Mouse (Mus musculus) lung, postnatal 0 days (tissue): ENCODE results near the gene Ndc1. TPM values are rescaled to one million over a fixed set of nuclear protein-coding genes. Genes with fewer than 3 reads are reported as not detected.

Source experiments
- ATAC-seq: fragments of 200-750 bp; cut with Nextera tagmentation; 2 replicates; pipeline ENCODE4 v1.8.0; 2017; ENCODE audit warnings: moderate library complexity
- DNase-seq: peaks from one replicate; pipeline ENCODE4 v3.0.0-alpha.2; 2016; ENCODE audit warnings: low spot score
- H3K27ac ChIP-seq: fragments of 300-500 bp; sonication (generic); 2 replicates; pipeline ENCODE4 v1.5.1; 2014; ENCODE audit warnings: antibody characterized with exemption, mild to moderate bottlenecking, low read length, mixed read lengths
- H3K27me3 ChIP-seq: fragments of 300-500 bp; sonication (generic); replicated peaks from 2 replicates; pipeline ENCODE4 v1.6.1; 2014; ENCODE audit warnings: low read length, mixed read lengths; ENCODE audit not compliant: insufficient read depth
- H3K36me3 ChIP-seq: fragments of 300-500 bp; sonication (generic); 2 replicates; pipeline ENCODE4 v1.6.1; 2014; ENCODE audit warnings: low read length, mixed read lengths; ENCODE audit not compliant: insufficient read depth
- H3K4me1 ChIP-seq: fragments of 300-500 bp; sonication (generic); 2 replicates; pipeline ENCODE4 v1.6.1; 2014; ENCODE audit warnings: antibody characterized with exemption, low read depth, low read length, mixed read lengths; ENCODE audit not compliant: insufficient read depth
- H3K4me2 ChIP-seq: fragments of 300-500 bp; sonication (generic); replicated peaks from 2 replicates; pipeline ENCODE4 v1.6.1; 2014; ENCODE audit warnings: low read depth, mild to moderate bottlenecking, low read length, moderate library complexity, mixed read lengths
- H3K4me3 ChIP-seq: fragments of 300-500 bp; sonication (generic); 2 replicates; pipeline ENCODE4 v1.5.1; 2014; ENCODE audit warnings: low read depth, low read length
- H3K9ac ChIP-seq: fragments of 300-500 bp; sonication (generic); replicated peaks from 2 replicates; pipeline ENCODE4 v1.6.1; 2014; ENCODE audit warnings: low read depth, mild to moderate bottlenecking
- H3K9me3 ChIP-seq: fragments of 300-500 bp; sonication (generic); 2 replicates; pipeline ENCODE4 v1.6.1; 2016; ENCODE audit warnings: low read length, mixed read lengths
- CTCF ChIP-seq: IDR thresholded peaks from 2 replicates; pipeline ENCODE4 v1.5.1; 2016; ENCODE audit warnings: antibody characterized with exemption, mild to moderate bottlenecking
- EP300 ChIP-seq: IDR thresholded peaks from 2 replicates; pipeline ENCODE4 v1.6.1; 2016; ENCODE audit warnings: antibody characterized with exemption, mild to moderate bottlenecking, control low read depth
- WGBS: fragments of 180-500 bp; shearing (Covaris S2); extraction: QIAGEN DNeasy Blood & Tissue Kit; methylation state at CpG from one replicate; pipeline ENCODE4 v1.1.7; 2014; 5-methylcytosine and 5-hydroxymethylcytosine counted together
- polyA plus RNA-seq: library from polyadenylated mRNA; unstranded; fragments of >200 nt; fragmentation: Nextera tagmentation; extraction: Ambion mirVana; gene quantifications from 2 replicates; pipeline ENCODE4 v1.2.1, GENCODE M21; 2015

The Ndc1 gene
- polyA plus RNA-seq, 1 experiment from 2014 or later, result 4.7 TPM

- Histone ChIP-seq H3K36me3 (no peaks in the 10 kb centered on the region), H3K27ac (no peak overlapping the region), H3K4me3 (no peak overlapping the region), H3K9ac (no peak overlapping the region), H3K9me3 (no peaks in the 10 kb centered on the region), H3K4me1 (no peaks in the 10 kb centered on the region), H3K4me2 (no peak overlapping the region), H3K27me3 (no peaks in the 10 kb centered on the region)
- WGBS, result 92% methylated on average over 2 of the region's 2 CpGs
- ATAC-seq, result no peak
- no peak for DNase-seq
- TF ChIP-seq CTCF, result no peak
- no peak for TF ChIP-seq EP300
These were observed 26.2 kb downstream of the Ndc1 start for GRCm38 (mm10) chr4:107393771-107394170.

DNA sequence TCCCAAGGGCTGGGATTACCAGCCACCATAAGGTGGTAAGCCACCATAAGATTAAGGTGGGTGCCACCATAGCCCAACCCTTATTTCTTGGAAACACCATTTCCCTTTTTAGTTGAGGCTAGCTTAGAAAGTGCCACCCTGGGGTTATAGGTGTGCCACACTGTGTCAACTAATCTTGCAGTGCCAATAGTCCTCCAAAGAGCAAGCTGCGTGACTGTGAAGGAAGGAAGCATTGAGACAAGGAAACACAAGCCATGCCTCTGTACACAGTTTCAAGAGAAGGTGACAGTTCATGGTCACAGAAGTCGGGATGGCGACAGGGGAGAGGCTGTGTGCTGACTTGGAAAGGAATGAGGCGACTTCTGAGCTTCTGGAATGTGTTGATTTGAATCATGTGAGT, 52.6 kb downstream of the Ndc1 start:
- Histone ChIP-seq H3K27me3 (no peaks in the 10 kb centered on the region), H3K4me3 (no peak overlapping the region), H3K9me3 (no peaks in the 10 kb centered on the region), H3K9ac (no peak overlapping the region), H3K4me1 (no peaks in the 10 kb centered on the region), H3K4me2 (no peak overlapping the region), H3K36me3 (no peaks in the 10 kb centered on the region), H3K27ac (no peak overlapping the region)
- ATAC-seq, result no peak
- WGBS, result 61% methylated on average over 4 of the region's 4 CpGs
- TF ChIP-seq CTCF (no peak), EP300 (no peak)
- no peak for DNase-seq

GRCm38 (mm10) chr4:107421711-107422110, 54.1 kb downstream of the Ndc1 start:
- Histone ChIP-seq H3K9ac (no peak overlapping the region), H3K9me3 (no peaks in the 10 kb centered on the region), H3K36me3 (no peaks in the 10 kb centered on the region), H3K4me3 (no peak overlapping the region), H3K4me1 (no peaks in the 10 kb centered on the region), H3K27ac (no peak overlapping the region), H3K27me3 (no peaks in the 10 kb centered on the region), H3K4me2 (no peak overlapping the region; the same call in 1 of the 2 replicates)
- ATAC-seq (no peak), DNase-seq (no peak)
- TF ChIP-seq EP300 (no peak), CTCF (no peak)
- 6% methylated on average over 14 of the region's 14 CpGs for WGBS

- WGBS, result 14% methylated on average over 6 of the region's 6 CpGs
- ATAC-seq, result peak; percentile 71
- peak; percentile 84 for DNase-seq
- Histone ChIP-seq H3K4me1 (no peaks in the 10 kb centered on the region), H3K4me2 (no peak overlapping the region), H3K27ac (no peak overlapping the region), H3K4me3 (no peak overlapping the region), H3K36me3 (no peaks in the 10 kb centered on the region), H3K27me3 (no peaks in the 10 kb centered on the region), H3K9ac (no peak overlapping the region), H3K9me3 (no peaks in the 10 kb centered on the region)
- TF ChIP-seq EP300 (no peak), CTCF (peak; percentile 79)
These were observed 54.6 kb downstream of the Ndc1 start for GRCm38 (mm10) chr4:107422176-107422575.

DNA sequence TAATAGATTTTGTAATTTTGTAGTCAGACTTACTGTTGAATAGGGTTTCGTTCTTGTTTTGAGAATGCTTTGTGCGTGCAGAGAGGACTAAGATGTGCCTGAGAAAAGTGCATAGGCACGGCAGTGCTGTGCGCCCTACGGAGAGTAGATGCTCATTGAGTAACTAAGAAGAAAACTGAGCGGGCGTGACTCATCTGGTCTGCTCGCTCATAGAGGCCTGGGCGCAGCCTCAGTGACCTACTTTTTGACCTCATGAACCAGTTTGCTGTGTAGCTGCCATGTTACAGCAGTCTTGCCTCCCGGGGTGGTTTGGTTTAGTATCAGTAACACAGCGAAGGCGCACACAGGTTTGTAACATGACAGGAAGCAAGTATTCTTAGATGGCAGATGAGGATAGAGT, 58.0 kb downstream of the Ndc1 start:
- Histone ChIP-seq H3K4me1 (no peaks in the 10 kb centered on the region), H3K4me2 (no peak overlapping the region), H3K27ac (no peak overlapping the region), H3K9ac (no peak overlapping the region), H3K36me3 (no peaks in the 10 kb centered on the region), H3K9me3 (no peaks in the 10 kb centered on the region), H3K4me3 (no peak overlapping the region), H3K27me3 (no peaks in the 10 kb centered on the region)
- TF ChIP-seq EP300 (no peak), CTCF (no peak)
- DNase-seq (no peak), ATAC-seq (no peak)
- 93% methylated on average over 12 of the region's 12 CpGs for WGBS

DNA sequence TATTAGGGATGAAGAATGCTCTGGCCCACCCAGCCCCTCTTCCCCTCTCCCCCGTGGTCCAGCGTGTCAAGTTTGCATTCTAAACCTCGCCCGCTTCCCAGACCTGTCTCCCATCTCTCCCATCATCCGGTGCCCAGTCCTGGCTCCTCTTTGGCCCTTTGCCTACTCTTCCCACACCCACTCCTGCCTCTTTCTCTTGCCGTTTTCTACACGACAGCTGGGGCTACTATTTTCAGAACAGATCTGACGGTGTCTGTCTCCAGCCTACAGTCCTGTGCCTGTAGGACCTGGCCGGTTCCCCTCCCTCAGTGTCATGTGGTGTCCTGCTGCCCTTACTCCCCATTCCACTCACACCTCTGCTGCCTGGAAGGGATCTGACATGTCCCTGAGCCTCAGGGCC, 59.0 kb downstream of the Ndc1 start:
- Histone ChIP-seq H3K4me3 (no peak overlapping the region), H3K27ac (no peak overlapping the region), H3K9ac (no peak overlapping the region), H3K27me3 (no peaks in the 10 kb centered on the region), H3K9me3 (no peaks in the 10 kb centered on the region), H3K4me1 (no peaks in the 10 kb centered on the region), H3K36me3 (no peaks in the 10 kb centered on the region), H3K4me2 (no peak overlapping the region)
- DNase-seq (no peak), ATAC-seq (no peak)
- no peak for TF ChIP-seq CTCF
- 71% methylated on average over 9 of the region's 9 CpGs for WGBS

DNA sequence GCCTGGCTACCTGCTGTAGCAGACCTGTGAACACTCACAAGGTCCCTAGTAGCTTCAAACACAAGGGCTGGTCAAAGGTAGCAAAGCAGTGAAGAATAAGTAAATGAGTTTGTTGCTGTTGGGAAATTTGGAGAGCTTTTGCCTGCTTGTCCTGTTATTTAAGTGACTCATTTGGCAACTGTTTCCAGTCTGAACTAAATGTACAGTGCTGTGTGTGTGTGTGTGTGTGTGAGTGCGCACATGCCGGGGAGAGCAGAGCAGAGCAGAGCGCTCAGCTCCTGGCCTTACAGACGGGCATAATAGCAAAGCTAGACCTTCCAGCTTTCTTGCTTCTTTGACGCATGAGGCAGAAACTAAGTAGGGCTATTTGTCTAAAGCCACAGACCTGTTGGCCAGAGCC, 65.1 kb downstream of the Ndc1 start:
- Histone ChIP-seq H3K27me3 (peaks cover 30% of the 10 kb centered on the region), H3K9me3 (no peaks in the 10 kb centered on the region), H3K9ac (no peak overlapping the region), H3K4me1 (no peaks in the 10 kb centered on the region), H3K4me2 (no peak overlapping the region), H3K27ac (no peak overlapping the region), H3K4me3 (no peak overlapping the region), H3K36me3 (no peaks in the 10 kb centered on the region)
- whole genome bisulfite sequencing, result 66% methylated on average over 5 of the region's 5 CpGs
- peak; percentile 53; the same call in 1 of the 2 replicates for TF ChIP-seq EP300
- no peak for TF ChIP-seq CTCF
- DNase-seq (peak; percentile 79), ATAC-seq (no peak)
